14 mouse cellular contexts compared by ENCODE assay signal in the genomic region with DNA sequence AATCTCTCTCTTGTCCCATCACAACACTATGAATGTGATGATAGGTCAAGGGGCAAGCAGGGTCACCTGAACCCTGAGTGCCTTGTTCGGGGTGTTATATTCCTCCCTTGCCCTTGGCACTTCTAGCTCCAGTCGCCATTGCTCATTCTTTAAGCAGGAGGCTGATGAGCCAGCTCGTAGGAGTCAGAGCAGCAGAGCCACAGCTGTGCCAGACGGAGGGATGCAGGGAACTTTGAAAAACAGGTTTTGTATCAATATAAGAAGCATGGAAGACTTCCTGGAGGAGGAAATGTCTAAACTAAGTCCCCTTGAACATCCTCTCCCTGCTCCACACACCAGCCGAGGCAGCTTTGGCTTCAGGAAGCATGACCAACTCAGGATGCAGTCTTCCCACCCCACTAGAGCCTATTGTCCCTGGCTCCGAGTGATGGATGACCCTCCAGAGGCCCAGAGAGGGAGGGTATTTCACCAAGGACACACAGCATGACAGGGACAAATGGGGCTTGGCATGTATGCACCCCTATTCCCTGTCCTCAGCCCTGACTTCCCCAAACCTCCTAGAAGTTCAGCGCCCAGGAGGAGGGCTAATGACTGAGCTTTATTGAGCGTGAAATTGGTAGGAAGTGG.
DNase-seq lines count a peak whose midpoint lies in the region; ATAC-seq lines count a peak whose summit lies in the region.
"Had no signal": no experiment of that assay in that cellular context is flagged by ENCODE, and none has a peak within 500 bp of the region (broad histone marks: within the 10 kb centered on the region; RNA-seq: fewer than 3 reads in every experiment).

No protein-coding gene starts in this region.

- WGBS in hindbrain, embryonic 12.5 days: 63% methylated on average over 8 of the region's 8 CpGs
- WGBS in hindbrain, embryonic 11.5 days: 65% methylated on average over 8 of the region's 8 CpGs
- 51% methylated on average over 8 of the region's 8 CpGs for WGBS in hindbrain, embryonic 14.5 days

- no peak overlapping the region for H3K4me3 ChIP-seq in hindbrain, embryonic 12.5 days
- H3K4me3 ChIP-seq in hindbrain, embryonic 11.5 days (ENCODE audit: low read depth, low read length): no peak overlapping the region
- H3K4me3 ChIP-seq in hindbrain, embryonic 14.5 days (replicated peaks; ENCODE audit: low read length): no peak overlapping the region
- H3K4me3 ChIP-seq: intestine, embryonic 15.5 days; midbrain, embryonic 13.5 days; stomach, embryonic 15.5 days had no signal

- no peaks in the 10 kb centered on the region for H3K27me3 ChIP-seq in hindbrain, embryonic 12.5 days
- no peaks in the 10 kb centered on the region for H3K27me3 ChIP-seq in hindbrain, embryonic 11.5 days (ENCODE audit: control insufficient read depth, insufficient read depth, low read length)
- H3K27me3 ChIP-seq in hindbrain, embryonic 14.5 days (ENCODE audit: control insufficient read depth, insufficient read depth, low read length): no peaks in the 10 kb centered on the region
- H3K27me3 ChIP-seq: intestine, embryonic 15.5 days; midbrain, embryonic 13.5 days; stomach, embryonic 15.5 days had no signal

- peak; percentile 41; the same call in 1 of the 2 replicates for ATAC-seq in hindbrain, embryonic 12.5 days (ENCODE audit: low FRiP score)
- no peak for ATAC-seq in hindbrain, embryonic 11.5 days (ENCODE audit: low FRiP score)
- peak; percentile 56; the same call in 1 of the 2 replicates for ATAC-seq in hindbrain, embryonic 14.5 days (ENCODE audit: low FRiP score)
- ATAC-seq: intestine, embryonic 15.5 days had no signal

- H3K9me3 ChIP-seq in hindbrain, embryonic 12.5 days (replicated peaks): no peaks in the 10 kb centered on the region
- H3K9me3 ChIP-seq in hindbrain, embryonic 11.5 days (ENCODE audit: control insufficient read depth, low read length): no peaks in the 10 kb centered on the region
- H3K9me3 ChIP-seq in hindbrain, embryonic 14.5 days (ENCODE audit: control insufficient read depth, low read length): no peaks in the 10 kb centered on the region
- H3K9me3 ChIP-seq: G1E; intestine, embryonic 15.5 days; midbrain, embryonic 13.5 days; stomach, embryonic 15.5 days had no signal

- H3K27ac ChIP-seq in hindbrain, embryonic 12.5 days: no peak overlapping the region
- H3K27ac ChIP-seq in hindbrain, embryonic 11.5 days (ENCODE audit: low read depth, low read length): no peak overlapping the region
- H3K27ac ChIP-seq in hindbrain, embryonic 14.5 days: no peak overlapping the region
- H3K27ac ChIP-seq: intestine, embryonic 15.5 days; midbrain, embryonic 13.5 days; stomach, embryonic 15.5 days had no signal

- no peak overlapping the region for H3K4me2 ChIP-seq in hindbrain, embryonic 12.5 days (replicated peaks)
- no peak overlapping the region for H3K4me2 ChIP-seq in hindbrain, embryonic 11.5 days (replicated peaks; ENCODE audit: low read depth, low read length)
- no peak overlapping the region for H3K4me2 ChIP-seq in hindbrain, embryonic 14.5 days (replicated peaks)
- H3K4me2 ChIP-seq: intestine, embryonic 15.5 days; midbrain, embryonic 13.5 days; stomach, embryonic 15.5 days had no signal

- no peak overlapping the region for H3K9ac ChIP-seq in hindbrain, embryonic 12.5 days
- no peak overlapping the region for H3K9ac ChIP-seq in hindbrain, embryonic 11.5 days (ENCODE audit: low read depth, low read length)
- H3K9ac ChIP-seq in hindbrain, embryonic 14.5 days: no peak overlapping the region
- H3K9ac ChIP-seq: intestine, embryonic 15.5 days; midbrain, embryonic 13.5 days; stomach, embryonic 15.5 days had no signal

- DNase-seq in hindbrain, embryonic 11.5 days (ENCODE audit: low spot score): no peak
- DNase-seq in adrenal gland, postnatal 14 days: peak; percentile 67
- no peak for DNase-seq in hindbrain, embryonic 14.5 days (ENCODE audit: low spot score)
- DNase-seq in kidney, postnatal 10 days: peak; percentile 44
- no peak for DNase-seq in left cerebral cortex, adult 8-10 months (ENCODE audit: low spot score in 2 of 2)
- DNase-seq in frontal cortex, postnatal 10 days (ENCODE audit: low spot score in 2 of 2): no peak
- no peak for DNase-seq in spleen, postnatal 36 days (ENCODE audit: low spot score in 2 of 2)
- DNase-seq: cerebellum, postnatal 36 days; lung, postnatal 10 days had no signal

- no peaks in the 10 kb centered on the region for H3K36me3 ChIP-seq in hindbrain, embryonic 12.5 days
- no peaks in the 10 kb centered on the region for H3K36me3 ChIP-seq in hindbrain, embryonic 11.5 days (ENCODE audit: control insufficient read depth, insufficient read depth, low read length)
- no peaks in the 10 kb centered on the region for H3K36me3 ChIP-seq in hindbrain, embryonic 14.5 days (replicated peaks; ENCODE audit: control insufficient read depth, insufficient read depth)
- H3K36me3 ChIP-seq: G1E; intestine, embryonic 15.5 days; midbrain, embryonic 13.5 days; stomach, embryonic 15.5 days had no signal

- no peaks in the 10 kb centered on the region; the same call in 1 of the 2 replicates for H3K4me1 ChIP-seq in hindbrain, embryonic 12.5 days
- H3K4me1 ChIP-seq in hindbrain, embryonic 11.5 days (replicated peaks; ENCODE audit: control insufficient read depth, insufficient read depth, low read length): no peaks in the 10 kb centered on the region
- no peaks in the 10 kb centered on the region for H3K4me1 ChIP-seq in hindbrain, embryonic 14.5 days (replicated peaks; ENCODE audit: control insufficient read depth, insufficient read depth, low read length)
- H3K4me1 ChIP-seq: midbrain, embryonic 13.5 days; stomach, embryonic 15.5 days had no signal

Comparison
In these comparisons a context has a peak if more than half of its experiments do, and no peak if none do; other contexts are left out.
1. DNase-seq: peak in adrenal gland, postnatal 14 days (single experiment) and kidney, postnatal 10 days (single experiment); none in hindbrain, embryonic 11.5 days (single experiment), hindbrain, embryonic 14.5 days (single experiment), left cerebral cortex, adult 8-10 months (0 of 2), frontal cortex, postnatal 10 days (0 of 2) and spleen, postnatal 36 days (0 of 2).